Mouse (Mus musculus): Measurements from ENCODE around the gene Olfm2.

DNA sequence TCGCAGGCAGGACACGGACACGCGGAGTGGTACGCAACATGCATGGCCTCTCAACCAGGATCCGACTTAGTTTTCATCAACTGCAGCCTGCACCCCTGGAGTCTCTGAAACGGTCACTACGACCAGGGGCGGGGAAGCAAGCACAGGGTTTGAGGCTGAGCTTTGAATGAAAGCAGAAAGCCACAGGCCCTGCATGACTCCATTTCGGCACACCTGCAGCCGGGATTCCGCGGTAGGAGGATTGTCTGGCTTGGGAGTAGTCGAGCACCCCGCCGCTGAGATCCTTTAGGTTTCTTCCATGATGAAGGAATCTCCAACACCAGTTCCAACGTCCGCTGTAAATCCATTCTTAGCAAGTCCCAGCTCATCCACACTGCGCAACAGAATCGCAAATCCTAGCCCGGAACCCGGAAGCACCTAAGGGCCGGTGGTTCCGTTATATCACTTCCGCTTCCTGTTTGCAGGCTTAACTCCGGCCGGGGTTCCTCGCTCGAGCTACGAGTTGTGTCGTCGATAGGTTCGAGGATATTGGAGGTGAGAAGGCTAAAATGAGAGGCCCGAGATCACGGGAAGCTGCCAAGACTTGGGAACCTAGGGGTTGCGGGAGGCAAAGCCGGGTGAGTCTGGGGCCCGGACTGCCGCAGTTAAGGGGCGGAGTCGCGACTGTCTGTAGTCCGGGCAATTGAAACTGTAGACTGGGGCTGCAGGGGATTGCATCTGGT, 101.6 kb downstream of the Olfm2 start, which contains the start of gene Fbxl12:
- no peak for TF ChIP-seq CTCF (IDR thresholded peaks at IDR 0.05; ENCODE audit: low read depth)
- no peak for TF ChIP-seq EP300 (IDR thresholded peaks at IDR 0.05; ENCODE audit: low read depth)
